ENCODE assay signal across 8 mouse cellular contexts in genomic region chr3:149845083-149845825, GRCm38 (mm10).
DNase-seq lines count a peak whose midpoint lies in the region; ATAC-seq and TF ChIP-seq lines count a peak whose summit lies in the region.

No protein-coding gene starts in this region.

- H3K4me1 ChIP-seq in kidney, embryonic 16.5 days (ENCODE audit: insufficient read depth, low read length): peaks cover 10% of the 10 kb centered on the region; the same call in 1 of the 2 replicates
- H3K4me1 ChIP-seq in embryonic facial prominence, embryonic 14.5 days (ENCODE audit: control insufficient read depth, insufficient read depth, low read length): peaks cover 28% of the 10 kb centered on the region
- H3K4me1 ChIP-seq in hindbrain, embryonic 15.5 days (replicated peaks): 0 out of 2 replicates have a peak, but pooled peaks cover 3% of the 10 kb centered on the region
- peaks cover 27% of the 10 kb centered on the region for H3K4me1 ChIP-seq in limb, embryonic 14.5 days (ENCODE audit: control insufficient read depth, insufficient read depth, low read length)

- DNase-seq in kidney, adult 11 months: no peak
- peak; percentile 49 for DNase-seq in embryonic facial prominence, embryonic 14.5 days (ENCODE audit: low spot score)
- no peak for DNase-seq in limb, embryonic 14.5 days (ENCODE audit: low spot score)
- peak; percentile 14 for DNase-seq in right cerebral cortex, adult 18-20 months
- no peak for DNase-seq in testis, postnatal 14 days (ENCODE audit: low spot score)
- DNase-seq in B cell, adult 2 months: no peak

- ATAC-seq in kidney, embryonic 16.5 days (ENCODE audit: low FRiP score, low TSS enrichment): no peak
- ATAC-seq in embryonic facial prominence, embryonic 14.5 days (ENCODE audit: low read depth): peak; percentile 60; the same call in 1 of the 2 replicates
- peak; percentile 59; the same call in 1 of the 2 replicates for ATAC-seq in hindbrain, embryonic 15.5 days (ENCODE audit: low FRiP score, low read depth)
- no peak for ATAC-seq in limb, embryonic 14.5 days (ENCODE audit: low FRiP score, low read depth)

- no peak for TF ChIP-seq POLR2A in limb, embryonic 14.5 days (IDR thresholded peaks at IDR 0.05; ENCODE audit: borderline replicate concordance, extremely low read depth, insufficient read depth, insufficient read length)

- H3K4me2 ChIP-seq in kidney, embryonic 16.5 days (replicated peaks; ENCODE audit: low read depth, low read length): peak overlapping the region; percentile 54
- H3K4me2 ChIP-seq in embryonic facial prominence, embryonic 14.5 days (ENCODE audit: low read depth, low read length): peak overlapping the region; percentile 54
- peak overlapping the region; percentile 49 for H3K4me2 ChIP-seq in hindbrain, embryonic 15.5 days
- peak overlapping the region; percentile 53 for H3K4me2 ChIP-seq in limb, embryonic 14.5 days (replicated peaks; ENCODE audit: low read depth, low read length, severe bottlenecking)

- 16% methylated on average over 18 of the region's 18 CpGs for WGBS in kidney, embryonic 16.5 days
- 3% methylated on average over 18 of the region's 18 CpGs for WGBS in embryonic facial prominence, embryonic 14.5 days
- WGBS in hindbrain, embryonic 15.5 days: 18% methylated on average over 18 of the region's 18 CpGs
- 2% methylated on average over 18 of the region's 18 CpGs for WGBS in limb, embryonic 14.5 days

- H3K27ac ChIP-seq in kidney, embryonic 16.5 days (ENCODE audit: low read length): no peak overlapping the region
- H3K27ac ChIP-seq in embryonic facial prominence, embryonic 14.5 days (replicated peaks; ENCODE audit: low read depth, low read length): no peak overlapping the region
- no peak overlapping the region for H3K27ac ChIP-seq in hindbrain, embryonic 15.5 days (replicated peaks)
- no peak overlapping the region for H3K27ac ChIP-seq in limb, embryonic 14.5 days (replicated peaks; ENCODE audit: low read depth, low read length)

- H3K4me3 ChIP-seq in kidney, embryonic 16.5 days (ENCODE audit: low read length): peak overlapping the region; percentile 33
- peak overlapping the region; percentile 23 for H3K4me3 ChIP-seq in embryonic facial prominence, embryonic 14.5 days (ENCODE audit: low read depth, low read length)
- H3K4me3 ChIP-seq in hindbrain, embryonic 15.5 days: peak overlapping the region; percentile 14
- H3K4me3 ChIP-seq in limb, embryonic 14.5 days (replicated peaks; ENCODE audit: low read length): peak overlapping the region; percentile 21

- no peaks in the 10 kb centered on the region for H3K9me3 ChIP-seq in kidney, embryonic 16.5 days (ENCODE audit: low read length)
- no peaks in the 10 kb centered on the region for H3K9me3 ChIP-seq in embryonic facial prominence, embryonic 14.5 days (ENCODE audit: control insufficient read depth, low read length)
- no peaks in the 10 kb centered on the region for H3K9me3 ChIP-seq in hindbrain, embryonic 15.5 days
- no peaks in the 10 kb centered on the region for H3K9me3 ChIP-seq in limb, embryonic 14.5 days (ENCODE audit: control insufficient read depth, low read length)

- no peaks in the 10 kb centered on the region for H3K27me3 ChIP-seq in kidney, embryonic 16.5 days (ENCODE audit: insufficient read depth, low read length)
- 0 out of 2 replicates have a peak, but pooled peaks cover 4% of the 10 kb centered on the region for H3K27me3 ChIP-seq in embryonic facial prominence, embryonic 14.5 days (replicated peaks; ENCODE audit: control insufficient read depth, insufficient read depth, low read length)
- no peaks in the 10 kb centered on the region for H3K27me3 ChIP-seq in hindbrain, embryonic 15.5 days
- no peaks in the 10 kb centered on the region for H3K27me3 ChIP-seq in limb, embryonic 14.5 days (ENCODE audit: control insufficient read depth, insufficient read depth, low read length)

- H3K36me3 ChIP-seq in kidney, embryonic 16.5 days (ENCODE audit: insufficient read depth, low read length): no peaks in the 10 kb centered on the region
- no peaks in the 10 kb centered on the region for H3K36me3 ChIP-seq in embryonic facial prominence, embryonic 14.5 days (ENCODE audit: control insufficient read depth, insufficient read depth, low read length)
- no peaks in the 10 kb centered on the region for H3K36me3 ChIP-seq in hindbrain, embryonic 15.5 days
- no peaks in the 10 kb centered on the region for H3K36me3 ChIP-seq in limb, embryonic 14.5 days (ENCODE audit: control insufficient read depth, insufficient read depth, low read length)

- peak overlapping the region; percentile 55; the same call in 1 of the 2 replicates for H3K9ac ChIP-seq in kidney, embryonic 16.5 days (replicated peaks; ENCODE audit: low read length)
- peak overlapping the region; percentile 49; the same call in 1 of the 2 replicates for H3K9ac ChIP-seq in embryonic facial prominence, embryonic 14.5 days (ENCODE audit: low read depth, low read length)
- H3K9ac ChIP-seq in hindbrain, embryonic 15.5 days: no peak overlapping the region
- H3K9ac ChIP-seq in limb, embryonic 14.5 days (ENCODE audit: low read depth, low read length, severe bottlenecking): peak overlapping the region; percentile 21; the same call in 1 of the 2 replicates

Comparison
In these comparisons a context has a peak if more than half of its experiments do, and no peak if none do; other contexts are left out.
1. ATAC-seq: peak in embryonic facial prominence, embryonic 14.5 days (single experiment) and hindbrain, embryonic 15.5 days (single experiment); none in kidney, embryonic 16.5 days (single experiment) and limb, embryonic 14.5 days (single experiment).
2. DNase-seq: peak in embryonic facial prominence, embryonic 14.5 days (single experiment) and right cerebral cortex, adult 18-20 months (single experiment); none in kidney, adult 11 months (single experiment), limb, embryonic 14.5 days (single experiment), testis, postnatal 14 days (single experiment) and B cell, adult 2 months (0 of 2).
3. Peak in every context shown above with its lines, with median percentiles within 50 percentile points of each other: H3K4me2 ChIP-seq and H3K4me3 ChIP-seq.